Mouse (Mus musculus) G1E (cell line): ENCODE results near the gene Kazald1.

Experiments
- CTCF ChIP-seq: IDR thresholded peaks from 2 replicates; pipeline ENCODE4 v1.5.1; 2012; ENCODE audit warnings: low read depth, low read length, inconsistent platforms, mixed read lengths
- GATA1 ChIP-seq: IDR thresholded peaks from 2 replicates; pipeline ENCODE4 v1.6.1; 2012; ENCODE audit warnings: borderline replicate concordance, low read length, inconsistent platforms, mixed read lengths
- GATA2 ChIP-seq: IDR thresholded peaks from 2 replicates; pipeline ENCODE4 v1.6.1; 2012; ENCODE audit warnings: low read depth, low read length, inconsistent platforms, borderline replicate concordance
- POLR2AphosphoS5 ChIP-seq: IDR thresholded peaks from 2 replicates; pipeline ENCODE4 v1.6.1; 2012; ENCODE audit warnings: low read depth, low read length, inconsistent platforms; ENCODE audit not compliant: insufficient replicate concordance
- TAL1 ChIP-seq: conservative IDR thresholded peaks from 2 replicates; pipeline ENCODE4 v1.6.1; 2012; ENCODE audit warnings: low read depth, low read length, inconsistent platforms, mixed read lengths

GRCm38 (mm10) chr19:45079769-45080515, 4.9 kb downstream of the Kazald1 start:
- TF ChIP-seq CTCF, result no peak
- no peak for TF ChIP-seq TAL1
- TF ChIP-seq GATA1, result no peak
- TF ChIP-seq POLR2AphosphoS5, result no peak
- no peak for TF ChIP-seq GATA2
